Mouse (Mus musculus) large intestine, adult 2 months (tissue): Measurements from ENCODE around the gene Rap1a. TPM values are rescaled to one million over a fixed set of nuclear protein-coding genes. Genes with fewer than 3 reads are reported as not detected.

Experiments used
- DNase-seq: peaks from one replicate; pipeline ENCODE4 v3.0.0-alpha.2; 2012; ENCODE audit warnings: low read depth, low spot score
- WGBS: fragments of 180-500 bp; shearing (Covaris S2); methylation state at CpG from one replicate; pipeline ENCODE4 v1.1.7; 2018; 5-methylcytosine and 5-hydroxymethylcytosine counted together
- polyA plus RNA-seq: library from polyadenylated mRNA; depleted of rRNA; stranded (reverse); fragments of >200 nt; gene quantifications from 2 replicates; pipeline ENCODE4 v1.2.3, GENCODE M21; 2012

Gene Rap1a
- polyA plus RNA-seq, 1 experiment, result 10.6 TPM

- no peak for DNase-seq
These were observed 26.6 kb downstream of the Rap1a start for GRCm38 (mm10) chr3:105774496-105774895.

- DNase-seq, result no peak
These were observed 29.6 kb downstream of the Rap1a start for GRCm38 (mm10) chr3:105771534-105771933.

DNA sequence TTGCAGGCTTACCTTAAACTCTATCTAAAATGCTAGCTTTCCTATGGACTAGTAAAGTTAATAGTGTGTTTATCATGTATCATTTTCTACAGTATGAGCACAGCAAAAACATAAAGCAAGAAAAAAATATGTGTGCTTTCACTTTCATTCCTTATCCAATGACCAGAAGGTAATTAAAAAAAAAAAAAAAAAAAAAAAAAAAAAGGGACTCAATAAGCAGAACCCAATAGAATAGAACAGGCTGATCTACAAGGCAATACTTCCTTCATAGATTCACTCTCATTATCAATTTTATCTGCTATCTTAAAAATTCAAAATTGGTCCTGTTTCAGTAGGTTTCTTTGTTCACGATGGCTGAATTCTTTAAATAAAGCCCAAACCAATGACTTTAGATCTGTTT lies 30.3 kb downstream of the Rap1a start:
- 90% methylated on average over 1 of the region's 1 CpGs for WGBS
- no peak for DNase-seq

- WGBS, result 40% methylated on average over 2 of the region's 2 CpGs
- no peak for DNase-seq
These were observed 31.8 kb downstream of the Rap1a start for GRCm38 (mm10) chr3:105769380-105769779.

GRCm38 (mm10) chr3:105768529-105768928 lies 32.6 kb downstream of the Rap1a start:
- 63% methylated on average over 6 of the region's 6 CpGs for WGBS
- no peak for DNase-seq

DNA sequence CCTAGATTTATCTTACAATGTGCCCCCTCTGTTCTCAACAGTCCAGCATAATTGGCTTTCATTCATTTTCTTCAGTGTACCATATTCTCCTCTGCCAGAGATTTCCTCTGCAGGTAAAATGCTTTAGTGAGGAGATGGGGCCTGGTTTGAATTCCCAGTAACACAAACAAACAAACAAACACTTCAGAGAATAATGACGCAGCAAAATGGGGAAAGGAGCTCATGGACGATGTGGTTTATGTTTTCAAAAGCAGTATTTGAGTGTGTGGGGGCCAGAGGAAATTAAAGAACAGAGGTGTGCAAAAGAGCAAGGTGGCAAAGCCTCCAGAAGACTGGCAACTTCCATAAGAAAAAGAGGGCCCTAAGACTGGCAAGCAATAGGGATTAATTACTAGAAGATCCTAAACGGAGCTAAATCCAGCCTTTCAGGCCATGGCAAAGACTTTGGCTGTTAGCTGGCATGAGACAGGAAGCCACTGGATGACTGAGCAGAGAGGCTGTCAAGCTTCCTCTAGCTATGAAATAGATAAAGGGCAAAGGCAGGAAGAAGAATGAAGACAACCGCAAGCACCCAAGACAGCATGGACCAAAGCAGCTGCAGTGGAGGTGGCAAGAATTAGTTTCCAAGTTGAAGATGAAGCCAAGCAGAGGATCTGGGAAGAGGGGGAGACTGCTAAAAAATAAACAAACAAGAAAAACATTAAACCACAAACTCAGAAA lies 37.8 kb downstream of the Rap1a start:
- WGBS, result 56% methylated on average over 4 of the region's 4 CpGs
- DNase-seq, result no peak

DNA sequence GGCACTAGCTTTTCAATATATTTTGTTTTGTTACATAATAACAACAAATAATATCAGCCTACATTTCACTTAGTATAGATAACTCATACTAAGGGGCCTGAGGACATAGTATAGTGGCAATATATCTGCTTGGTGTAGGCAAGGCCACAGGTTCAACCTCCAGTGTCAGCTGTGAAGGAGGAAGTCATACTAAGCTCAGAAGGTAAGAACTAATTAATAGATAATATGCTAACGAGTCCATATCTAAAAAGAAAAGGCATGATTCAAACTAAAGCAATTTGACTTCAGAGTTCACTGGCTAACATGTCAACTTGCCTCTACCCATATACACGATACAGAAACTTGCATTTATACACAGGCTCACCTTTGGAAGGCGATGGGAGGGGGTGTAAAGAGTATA lies 41.1 kb downstream of the Rap1a start:
- DNase-seq, result no peak
- WGBS, result 93% methylated on average over 3 of the region's 3 CpGs

- no peak for DNase-seq
- 74% methylated on average over 4 of the region's 4 CpGs for WGBS
These were observed 42.5 kb downstream of the Rap1a start for GRCm38 (mm10) chr3:105758658-105759057.

DNA sequence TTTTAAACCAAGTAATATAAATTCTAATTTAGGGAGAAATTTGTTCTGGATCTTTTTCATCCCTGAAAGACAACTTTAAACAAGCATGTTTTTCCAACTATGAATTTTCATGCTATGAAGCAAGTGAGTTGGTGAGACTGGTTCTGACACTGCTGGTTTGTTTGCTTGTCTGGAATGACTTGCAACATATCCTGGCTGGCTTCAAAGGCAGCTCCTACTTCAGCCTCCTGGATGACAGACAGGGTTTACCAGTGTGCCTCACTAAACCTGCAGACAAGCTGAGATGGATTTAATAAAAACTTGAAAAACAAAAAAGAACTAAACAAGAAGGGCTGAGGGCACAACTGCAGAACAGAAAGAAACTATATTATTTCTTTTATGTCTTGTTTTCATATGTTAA lies 43.0 kb downstream of the Rap1a start:
- no peak for DNase-seq

DNA sequence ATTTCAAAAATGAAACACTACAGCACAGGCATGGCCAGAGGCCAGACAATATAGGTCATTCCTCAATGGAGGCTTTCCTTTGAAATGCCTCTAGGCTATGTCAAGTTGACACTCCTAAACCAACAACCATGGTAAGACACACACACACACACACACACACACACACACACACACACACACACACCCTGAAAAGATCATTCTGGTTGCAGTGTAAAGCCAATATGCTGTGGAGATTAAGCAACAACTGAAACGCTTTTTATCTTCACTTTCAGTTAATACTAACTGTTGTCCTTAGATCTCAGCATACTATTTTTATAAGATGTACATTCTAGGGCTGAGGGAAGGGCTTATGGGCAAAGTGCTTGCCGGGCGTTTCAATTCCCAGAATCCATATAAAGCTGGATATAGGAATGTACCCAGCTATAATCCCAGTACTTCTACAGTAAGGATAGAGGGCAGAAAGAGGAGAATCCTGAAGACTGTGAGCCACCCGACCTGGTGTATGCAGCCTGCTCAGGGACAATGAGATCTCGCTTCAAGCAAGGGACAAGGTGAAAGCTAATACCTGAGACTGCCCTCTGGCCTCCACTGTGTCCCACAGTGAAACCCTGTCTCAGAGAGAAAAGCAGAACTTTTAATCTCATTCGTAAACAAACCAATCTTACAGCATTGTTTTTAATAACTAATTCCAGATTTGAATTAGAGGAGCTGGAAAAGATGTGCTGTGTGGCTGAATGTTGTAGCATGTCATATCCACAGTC lies 43.6 kb downstream of the Rap1a start:
- no peak for DNase-seq
- 56% methylated on average over 6 of the region's 6 CpGs for WGBS

GRCm38 (mm10) chr3:105756505-105756904 lies 44.6 kb downstream of the Rap1a start:
- no peak for DNase-seq
- WGBS, result 58% methylated on average over 2 of the region's 2 CpGs

- WGBS, result 88% methylated on average over 9 of the region's 9 CpGs
- no peak for DNase-seq
These were observed 46.0 kb downstream of the Rap1a start for GRCm38 (mm10) chr3:105755123-105755522.

GRCm38 (mm10) chr3:105754184-105754583 lies 47.0 kb downstream of the Rap1a start:
- DNase-seq, result no peak
- WGBS, result 76% methylated on average over 3 of the region's 3 CpGs

DNA sequence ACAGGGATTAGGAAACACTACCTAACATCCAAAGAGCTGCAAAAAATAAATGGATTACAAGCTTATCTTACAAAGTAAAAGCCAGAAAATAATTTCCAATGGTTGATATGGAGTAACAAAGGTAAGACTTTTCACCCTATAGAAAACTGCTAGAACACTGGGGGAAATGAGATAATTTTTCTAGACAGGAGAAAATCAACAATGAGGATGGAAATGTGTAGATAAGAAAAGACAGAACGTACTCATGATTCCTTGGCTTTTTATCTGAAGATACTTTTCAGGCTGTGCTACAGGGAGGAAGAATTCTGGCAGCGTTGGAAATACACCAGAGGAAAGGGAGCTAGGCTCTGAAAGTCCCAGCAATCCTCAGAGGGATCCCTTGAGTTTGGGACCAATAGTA lies 50.3 kb downstream of the Rap1a start:
- no peak for DNase-seq
- WGBS, result 85% methylated on average over 2 of the region's 2 CpGs

DNA sequence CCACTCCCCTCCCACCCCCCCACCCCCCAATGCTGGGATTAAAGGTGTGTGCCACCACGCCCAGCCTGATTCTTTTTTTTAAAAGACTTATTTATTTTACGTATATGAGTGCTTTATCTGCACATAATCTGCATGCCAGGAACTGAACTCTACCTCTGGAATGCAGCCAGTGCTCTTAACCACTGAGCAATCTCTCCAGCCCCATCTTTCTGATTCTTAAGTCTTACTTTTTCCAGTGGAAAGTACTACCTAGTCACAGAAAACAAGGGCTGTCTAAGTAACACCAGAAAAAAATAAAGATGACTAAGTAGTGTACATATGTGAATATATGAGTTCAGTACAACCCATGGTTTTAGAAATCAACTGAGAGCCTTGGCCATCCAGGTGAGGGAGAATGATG lies 54.6 kb downstream of the Rap1a start:
- WGBS, result 63% methylated on average over 2 of the region's 2 CpGs
- DNase-seq, result no peak

- no peak for DNase-seq
- WGBS, result 48% methylated on average over 3 of the region's 3 CpGs
These were observed 63.5 kb downstream of the Rap1a start for GRCm38 (mm10) chr3:105737666-105738065.

GRCm38 (mm10) chr3:105737070-105737469 lies 64.1 kb downstream of the Rap1a start:
- DNase-seq, result no peak
- 92% methylated on average over 7 of the region's 7 CpGs for WGBS

- WGBS, result 56% methylated on average over 1 of the region's 1 CpGs
- DNase-seq, result no peak
These were observed 65.0 kb downstream of the Rap1a start for GRCm38 (mm10) chr3:105736148-105736547.

DNA sequence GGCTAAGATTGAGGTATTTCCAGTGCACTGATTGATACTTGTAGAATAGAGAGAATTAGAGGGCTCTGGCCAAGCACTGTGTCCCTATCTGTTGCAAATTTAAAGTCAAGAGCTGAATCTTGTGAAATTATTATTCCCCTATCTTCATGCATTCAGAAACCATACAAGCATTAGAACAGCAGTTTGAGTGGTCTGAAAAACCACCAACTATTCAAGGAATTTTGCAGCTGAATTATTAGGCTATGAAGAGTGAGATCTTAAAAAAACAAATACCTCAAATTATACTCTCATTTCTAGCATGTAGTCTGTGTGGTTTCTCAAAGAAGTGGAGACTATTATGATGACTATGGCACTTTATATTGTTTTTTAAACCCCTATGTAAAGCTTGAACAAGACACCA lies 65.9 kb downstream of the Rap1a start:
- DNase-seq, result no peak

GRCm38 (mm10) chr3:105733538-105733937 lies 67.6 kb downstream of the Rap1a start:
- DNase-seq, result no peak
- WGBS, result 77% methylated on average over 4 of the region's 4 CpGs

DNA sequence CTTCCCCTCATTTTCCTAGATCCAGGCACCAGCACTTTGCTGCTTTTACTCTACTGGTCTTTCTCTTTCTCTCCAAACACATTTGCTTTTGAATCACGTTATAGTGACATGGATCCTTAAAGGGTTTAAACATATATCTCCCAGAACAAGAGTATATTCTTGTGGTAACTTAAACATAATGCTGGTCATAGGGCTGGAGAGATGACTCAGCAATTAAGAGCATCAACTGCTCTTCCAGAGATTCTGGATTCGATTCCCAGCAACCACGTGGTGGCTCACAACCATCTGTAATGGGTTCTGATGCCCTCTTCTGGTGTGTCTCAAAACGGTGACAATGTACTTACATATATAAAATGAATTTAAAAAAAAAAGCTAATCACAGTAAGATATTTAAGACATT lies 68.8 kb downstream of the Rap1a start:
- no peak for DNase-seq
- WGBS, result 85% methylated on average over 4 of the region's 4 CpGs

- DNase-seq, result peak; percentile 22
- 2% methylated on average over 1 of the region's 1 CpGs for WGBS
These were observed 75.1 kb downstream of the Rap1a start for GRCm38 (mm10) chr3:105726037-105726436.
